Mouse (Mus musculus) left cerebral cortex, adult 8-10 months (tissue): ENCODE results near the gene Dcaf15. TPM values are rescaled to one million over a fixed set of nuclear protein-coding genes. Genes with fewer than 3 reads are reported as not detected.

ENCODE experiments used
- DNase-seq, 2 experiments: peaks; one replicate each; pipeline ENCODE4 v3.0.0; 2022; ENCODE audit warnings: low spot score in 2 of 2
- total RNA-seq, 4 experiments: library from RNA; stranded (reverse); gene quantifications; 2 replicates each; pipeline ENCODE4 v1.2.4; 2022

Gene Dcaf15
- total RNA-seq, 4 experiments from 2014 or later: 17.0 to 19.8 (median 18.5) TPM

DNA sequence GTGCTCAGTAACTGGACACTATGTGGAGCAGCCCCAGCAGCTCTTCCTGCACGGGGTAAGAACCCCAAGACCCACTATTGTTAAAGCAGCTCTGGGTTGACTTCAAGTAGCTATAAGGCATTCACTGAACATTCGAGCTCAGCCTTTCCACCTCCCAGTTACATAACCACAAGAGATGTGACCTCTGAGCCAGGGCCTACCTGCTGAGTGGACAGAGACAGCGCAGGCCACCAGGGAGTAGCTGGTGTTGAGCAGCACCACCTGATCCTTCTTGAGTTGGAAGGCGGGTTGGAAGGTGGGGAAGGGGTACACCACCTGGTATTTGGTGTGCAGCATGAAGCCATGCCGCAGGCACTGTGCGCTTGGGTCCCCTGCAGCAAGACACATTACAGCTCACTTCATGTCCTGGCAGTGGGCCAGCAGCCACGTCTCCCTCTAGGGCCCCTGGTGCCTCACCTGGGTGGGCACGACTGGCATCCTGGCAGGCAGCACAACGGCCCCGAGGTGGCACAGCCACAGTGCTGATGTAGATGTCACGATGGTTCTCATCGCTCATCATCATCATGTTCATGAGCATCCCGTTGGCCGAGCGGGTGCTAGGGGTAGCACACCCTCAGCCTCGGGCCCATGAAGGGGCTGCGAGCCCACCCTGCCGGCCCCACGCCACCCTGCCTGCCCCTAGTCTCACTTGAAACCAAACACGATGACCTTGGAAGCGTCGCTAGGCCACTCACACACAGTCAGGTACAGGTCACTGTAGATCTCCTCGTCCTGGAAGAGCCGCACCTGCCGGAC is 2.9 kb downstream of the Dcaf15 start:
- no peak for DNase-seq

DNA sequence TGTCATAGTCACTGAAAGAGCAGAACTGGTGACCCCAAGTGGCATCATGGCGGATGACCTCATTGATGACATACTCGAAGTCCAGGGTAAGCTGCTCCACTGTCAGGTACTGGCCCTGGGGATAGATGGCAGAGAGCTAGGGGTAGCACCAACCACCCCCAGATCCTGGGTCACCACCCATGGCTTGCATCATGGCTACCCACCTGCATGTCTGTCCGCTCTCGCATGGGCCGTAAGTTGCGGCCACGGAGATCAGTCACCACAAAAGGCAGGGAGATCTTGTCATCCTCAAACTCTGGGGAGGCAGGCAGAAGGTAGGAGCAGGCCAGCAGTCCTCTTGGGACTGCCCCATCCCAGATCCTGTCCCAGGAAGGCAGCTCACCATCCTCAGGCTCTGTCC is 6.2 kb downstream of the Dcaf15 start:
- no peak for DNase-seq

DNA sequence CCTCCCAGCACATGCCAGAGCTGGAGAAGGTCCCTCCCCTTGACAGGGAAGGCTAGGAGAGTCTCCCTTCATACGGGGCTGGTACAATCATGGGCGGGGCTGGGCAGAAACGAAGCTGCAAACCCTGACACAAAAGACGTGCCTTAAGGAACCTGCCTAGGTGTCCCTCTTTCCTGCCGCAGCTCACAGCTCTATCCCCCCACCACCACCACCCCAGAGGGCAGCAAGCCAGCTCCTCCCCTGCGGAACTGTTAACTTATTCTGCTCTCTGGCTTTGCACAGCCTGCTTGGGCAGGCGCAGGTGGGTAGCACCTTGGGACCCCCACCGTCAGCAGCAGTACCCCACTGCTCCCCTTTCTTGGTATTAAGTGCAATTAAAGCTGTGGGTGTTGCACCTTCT is 8.5 kb downstream of the Dcaf15 start:
- no peak for DNase-seq

DNA sequence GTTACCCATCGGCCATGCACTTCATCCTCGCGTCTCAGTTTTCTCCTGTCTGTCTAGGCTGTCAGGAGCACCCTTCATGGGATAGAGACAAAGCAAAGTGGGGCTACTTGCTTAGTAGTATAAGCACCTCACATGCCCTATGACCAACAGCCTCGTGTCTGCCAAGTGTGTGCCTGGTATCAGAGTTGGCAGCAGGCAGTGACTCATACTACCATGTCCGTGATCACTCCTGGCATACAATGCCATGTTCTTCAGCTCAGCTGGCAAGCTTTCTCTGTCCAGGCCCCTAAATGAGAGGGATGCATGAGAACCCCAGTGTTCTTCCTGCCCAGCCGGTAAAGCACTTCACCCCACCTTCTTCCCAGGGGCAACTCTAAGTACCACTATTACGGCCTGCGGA is 14.0 kb downstream of the Dcaf15 start:
- DNase-seq: no peak

DNA sequence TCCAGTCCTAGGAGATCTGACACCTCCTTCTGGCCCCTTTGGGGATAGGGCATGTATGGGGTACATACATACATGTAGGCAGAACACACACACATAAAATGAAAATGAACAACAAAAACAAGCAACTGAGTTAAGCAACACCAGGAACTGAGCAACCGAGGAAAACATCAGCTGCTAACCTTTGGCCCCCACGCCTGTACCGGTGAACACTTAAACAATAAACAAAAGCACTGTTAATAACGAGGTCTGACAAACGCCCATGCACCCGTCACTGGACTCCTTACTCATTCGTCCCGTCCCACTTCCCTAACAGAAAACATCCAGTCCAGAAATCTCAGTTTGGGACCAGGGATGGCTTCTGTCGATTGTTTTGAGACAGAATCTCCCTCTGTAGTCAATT is 15.3 kb downstream of the Dcaf15 start:
- DNase-seq: no peak

DNA sequence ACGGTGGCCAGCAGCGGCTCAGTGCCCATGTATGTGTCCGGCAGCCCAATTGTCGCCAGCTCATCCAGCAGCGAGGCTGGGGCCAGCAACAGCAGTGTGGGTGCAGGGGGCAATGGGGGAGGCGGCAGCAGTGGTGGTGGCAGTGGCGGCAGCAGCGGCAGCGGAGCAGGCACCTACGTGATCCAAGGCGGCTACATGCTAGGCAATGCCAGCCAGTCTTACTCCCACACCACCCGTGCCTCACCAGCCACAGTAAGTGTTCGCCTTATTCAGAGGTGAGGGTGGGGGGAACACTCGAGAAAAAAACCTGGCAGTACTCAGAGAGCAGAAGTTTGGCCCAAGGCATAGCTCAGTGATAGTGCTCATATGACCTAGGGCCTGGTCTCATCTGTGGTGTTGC is 16.7 kb downstream of the Dcaf15 start:
- DNase-seq: peak in 1 of 2 experiments; percentile 59

DNA sequence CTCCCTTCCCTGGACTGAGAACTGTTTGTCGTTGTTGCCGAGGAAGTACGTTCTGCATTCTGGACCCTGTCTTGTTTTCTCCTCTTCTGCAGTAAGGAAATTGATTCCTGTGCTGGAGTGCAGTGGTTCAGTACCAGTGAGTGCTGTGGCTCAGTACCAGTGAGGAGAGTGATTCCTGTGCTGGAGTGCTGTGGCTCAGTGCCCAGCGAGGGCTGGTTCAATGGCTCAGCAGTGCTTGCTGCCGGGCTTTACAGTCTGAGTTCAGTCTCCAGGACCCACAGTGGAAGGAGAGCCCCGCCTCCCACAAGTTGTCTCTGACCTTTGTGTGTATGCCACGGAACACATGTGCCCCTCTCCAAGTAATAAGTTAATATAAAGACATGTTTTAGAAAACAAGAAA is 17.4 kb downstream of the Dcaf15 start:
- DNase-seq: no peak

DNA sequence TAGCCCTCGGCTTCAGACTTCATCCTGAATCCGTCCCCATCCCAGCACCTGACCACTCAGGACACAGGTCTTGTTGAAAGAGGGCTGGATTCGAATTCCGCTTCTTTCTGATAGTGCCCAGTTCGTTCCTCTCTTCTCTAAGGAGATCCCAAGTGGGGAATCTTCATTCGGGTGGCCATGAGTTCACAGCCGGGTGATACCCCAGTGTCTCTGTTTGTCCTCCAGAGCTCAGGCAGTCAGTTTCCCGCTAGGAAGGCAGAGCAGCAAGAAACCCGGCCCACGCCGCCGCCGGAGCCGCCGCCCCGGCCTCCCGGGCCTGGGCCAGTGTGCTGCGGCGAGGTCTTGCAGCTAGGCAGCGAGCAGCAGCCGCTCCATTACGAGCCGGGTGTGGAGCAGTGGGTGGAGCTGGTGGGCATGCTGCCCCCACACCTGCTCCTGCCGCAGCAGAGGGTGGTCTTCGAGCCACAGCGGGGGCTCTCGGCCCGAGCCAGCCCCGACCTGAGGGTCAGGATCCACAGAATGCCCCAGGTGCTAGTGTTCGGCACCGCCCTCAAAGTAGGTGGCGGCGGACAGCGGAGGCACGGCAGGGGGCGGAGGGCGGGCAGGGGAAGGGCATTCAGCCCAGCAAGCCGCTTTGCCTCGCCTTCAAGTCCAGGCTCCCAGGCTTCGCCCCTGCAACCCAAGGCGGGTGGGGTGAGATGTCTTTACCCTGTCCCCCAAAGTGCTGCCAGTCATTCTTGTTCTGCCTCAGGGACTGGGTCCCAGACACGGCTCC is 20.0 kb downstream of the Dcaf15 start:
- no peak for DNase-seq

DNA sequence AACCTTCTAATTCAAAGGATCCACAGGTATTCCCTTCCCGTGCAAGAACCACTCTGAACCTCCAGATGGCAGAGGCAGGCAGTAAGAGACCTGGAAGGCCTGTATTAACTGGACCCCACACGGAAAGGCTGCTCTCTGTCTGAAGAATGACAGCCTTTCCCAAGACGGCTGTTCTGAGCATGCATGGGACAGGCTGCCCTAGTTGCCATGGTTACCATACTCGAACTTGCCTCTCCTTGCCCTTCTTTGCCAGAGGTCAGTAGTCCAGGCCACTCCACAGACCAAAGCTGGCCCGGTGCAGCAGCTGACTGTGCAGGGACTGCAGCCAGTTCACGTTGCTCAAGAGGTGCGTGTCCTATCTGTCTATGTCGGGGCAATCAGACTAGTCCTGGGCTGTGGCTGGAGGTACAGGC is 20.7 kb downstream of the Dcaf15 start:
- no peak for DNase-seq

DNA sequence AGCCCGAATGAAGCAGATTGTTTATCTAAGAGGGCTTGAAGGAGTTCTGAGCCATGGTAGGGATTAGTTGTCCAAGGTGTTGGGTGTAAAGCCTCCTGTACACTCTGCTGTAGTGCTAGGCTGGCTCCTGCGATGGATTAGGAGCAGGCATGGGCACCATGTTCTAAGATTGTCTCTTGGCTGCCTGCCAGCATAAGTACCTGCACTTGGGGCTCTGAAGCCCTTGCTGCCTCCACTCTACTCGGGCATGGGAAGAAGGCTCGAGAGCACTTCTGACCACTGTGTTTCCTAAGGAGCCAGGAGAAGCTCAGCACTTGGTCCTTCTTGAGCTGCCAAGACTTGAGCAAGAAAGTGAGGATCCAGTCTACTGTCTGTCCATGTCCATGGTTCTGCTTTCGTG is 25.4 kb downstream of the Dcaf15 start:
- no peak for DNase-seq

DNA sequence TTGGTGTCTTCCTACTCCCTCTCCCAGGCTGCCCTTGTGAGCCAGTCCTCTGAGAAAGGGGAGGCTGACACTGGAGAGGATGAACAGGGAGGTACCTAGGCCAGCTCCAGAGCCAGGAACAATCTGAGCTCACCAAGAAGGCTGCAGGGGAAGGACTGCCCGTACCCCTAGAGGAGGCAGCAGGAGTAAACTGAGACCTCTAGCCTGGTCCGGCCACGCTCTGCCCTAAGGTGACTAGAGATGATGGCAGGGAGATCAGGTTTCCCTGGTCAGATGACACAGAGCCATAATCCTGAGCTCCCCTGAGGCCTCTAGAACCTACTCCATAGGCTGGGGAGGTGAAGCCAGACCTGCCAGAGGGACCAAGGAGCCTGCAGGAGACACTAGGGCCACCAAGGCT is 27.7 kb downstream of the Dcaf15 start:
- no peak for DNase-seq

DNA sequence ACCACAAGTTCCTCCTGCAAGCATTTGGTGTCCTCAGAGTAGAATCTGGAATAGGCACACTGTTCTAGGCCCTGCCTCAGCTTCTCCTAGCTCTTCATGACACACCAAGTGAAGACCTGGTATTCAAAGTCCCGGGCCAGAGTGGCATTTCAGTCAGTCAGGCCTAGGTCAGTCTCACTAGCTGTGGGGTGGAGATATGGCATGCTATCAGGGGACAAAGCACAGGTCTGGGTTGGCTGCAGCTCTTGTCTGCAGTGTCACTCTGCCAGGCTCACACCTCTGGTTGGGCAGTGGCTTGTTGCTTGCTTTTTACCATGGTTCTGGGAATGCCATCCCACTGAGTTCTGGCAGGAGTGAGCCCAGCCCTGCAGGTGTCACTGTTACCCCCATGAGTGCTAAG is 28.2 kb downstream of the Dcaf15 start:
- DNase-seq: no peak

DNA sequence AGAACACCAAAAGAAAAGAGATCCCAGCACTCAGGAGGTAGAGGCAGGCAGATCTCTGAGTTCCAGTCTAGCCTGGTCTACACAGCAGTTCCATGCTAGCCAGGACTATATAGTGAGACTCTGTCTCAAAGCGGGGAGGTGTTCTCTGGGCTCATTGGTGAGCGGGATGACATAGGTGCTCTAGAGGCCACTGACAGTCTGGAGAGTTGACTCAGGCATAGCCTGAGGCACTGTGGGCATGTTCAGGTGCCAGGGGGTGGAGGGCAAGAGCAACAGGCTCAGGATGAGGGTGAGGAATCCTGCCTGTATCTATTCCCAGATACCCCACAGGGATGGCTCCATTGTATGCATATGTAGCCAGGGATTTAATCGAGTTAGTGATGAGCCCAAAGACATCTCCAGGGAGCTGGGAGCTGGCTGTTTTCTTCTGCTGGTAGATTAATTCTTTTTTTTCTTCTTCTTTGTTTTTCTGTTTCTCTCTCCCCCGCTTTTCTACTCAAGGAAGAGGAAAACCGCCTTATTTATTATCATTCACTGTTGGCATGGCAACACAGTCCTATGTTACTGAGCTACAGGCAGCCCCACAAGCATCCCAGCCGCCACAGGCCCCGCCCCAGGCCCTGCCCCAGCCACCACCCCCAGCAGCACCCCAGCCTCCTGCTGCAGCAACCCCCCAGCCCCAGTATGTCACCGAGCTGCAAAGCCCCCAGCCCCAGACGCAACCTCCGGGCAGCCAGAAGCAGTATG is 31.2 kb downstream of the Dcaf15 start:
- no peak for DNase-seq

DNA sequence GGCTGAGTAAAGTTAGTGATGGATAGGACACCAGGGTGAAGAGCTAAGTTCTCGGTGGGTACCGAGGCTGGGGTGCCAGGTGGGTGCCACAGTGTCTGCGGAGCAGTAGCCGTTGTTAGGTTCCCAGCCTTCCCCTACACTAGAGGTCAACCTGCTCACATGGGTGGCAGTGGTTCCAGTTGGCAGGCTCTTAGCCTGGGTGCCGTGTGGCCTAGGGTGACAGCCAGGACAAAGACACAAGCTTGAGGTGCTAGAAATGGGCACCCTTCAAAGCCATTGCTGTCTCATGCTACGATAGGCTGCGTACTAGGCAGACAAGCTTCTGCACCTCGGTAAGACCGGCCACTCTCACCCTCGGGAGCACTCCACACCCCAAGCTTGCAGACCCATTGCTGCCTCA is 32.2 kb downstream of the Dcaf15 start:
- no peak for DNase-seq

DNA sequence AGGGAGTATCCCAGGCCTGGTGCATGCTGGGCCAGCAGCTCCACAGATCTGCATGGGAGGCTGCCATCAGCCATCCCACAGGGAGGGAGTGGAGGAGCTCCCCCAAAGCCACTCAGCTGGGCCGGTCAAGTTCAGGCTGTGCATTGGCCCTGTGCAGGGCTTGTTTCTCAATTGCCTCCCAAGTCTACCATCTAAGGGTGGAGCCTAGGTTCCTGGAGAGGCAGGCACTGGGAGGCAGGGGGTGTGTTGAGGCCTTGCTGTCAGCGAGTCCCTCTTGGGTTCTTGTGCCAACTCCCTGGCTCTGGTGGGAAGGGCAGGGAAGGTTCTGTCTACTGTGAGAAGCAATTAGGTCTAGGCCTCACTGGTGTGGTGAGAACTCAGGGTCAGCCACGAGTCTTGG is 32.6 kb downstream of the Dcaf15 start:
- no peak for DNase-seq

DNA sequence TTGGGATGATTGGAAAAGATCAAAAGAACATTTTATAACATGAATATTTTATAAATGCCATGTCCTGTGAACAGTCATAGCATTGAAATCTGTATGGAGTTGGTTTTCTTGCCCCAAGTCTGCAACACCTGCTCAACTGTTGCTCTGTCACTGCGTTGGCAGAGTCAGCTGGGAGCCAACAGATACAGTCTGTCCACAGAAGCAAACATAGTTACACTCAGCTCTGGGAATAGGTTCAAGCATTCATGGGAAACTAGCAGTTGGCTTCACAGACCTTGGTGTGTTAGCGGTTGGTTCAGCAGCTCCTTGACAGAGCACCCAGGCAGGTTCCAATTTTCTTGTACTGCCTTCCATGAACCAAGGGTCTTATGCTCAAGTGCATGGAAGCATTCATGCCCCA is 33.9 kb downstream of the Dcaf15 start:
- DNase-seq: peak in 1 of 2 experiments; percentile 74

DNA sequence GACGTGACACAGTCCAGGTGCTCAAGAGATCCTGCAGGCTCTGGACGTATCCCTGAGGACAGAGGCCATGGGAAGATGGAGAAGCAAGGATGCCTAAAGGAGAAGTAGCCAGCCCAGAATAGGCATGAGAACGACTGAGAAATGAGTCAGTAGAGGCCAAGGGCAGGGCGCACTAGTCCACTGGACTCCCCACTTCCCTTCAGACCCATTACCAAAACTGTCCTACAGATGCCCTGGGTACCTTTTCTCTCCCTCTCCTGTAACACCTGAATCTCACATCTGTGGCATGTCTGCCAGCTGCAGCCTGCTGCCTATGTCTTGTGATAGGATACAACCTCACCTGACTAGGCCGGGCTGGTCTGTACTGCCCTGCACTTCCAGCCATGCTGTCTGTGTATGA is 34.3 kb downstream of the Dcaf15 start:
- no peak for DNase-seq

DNA sequence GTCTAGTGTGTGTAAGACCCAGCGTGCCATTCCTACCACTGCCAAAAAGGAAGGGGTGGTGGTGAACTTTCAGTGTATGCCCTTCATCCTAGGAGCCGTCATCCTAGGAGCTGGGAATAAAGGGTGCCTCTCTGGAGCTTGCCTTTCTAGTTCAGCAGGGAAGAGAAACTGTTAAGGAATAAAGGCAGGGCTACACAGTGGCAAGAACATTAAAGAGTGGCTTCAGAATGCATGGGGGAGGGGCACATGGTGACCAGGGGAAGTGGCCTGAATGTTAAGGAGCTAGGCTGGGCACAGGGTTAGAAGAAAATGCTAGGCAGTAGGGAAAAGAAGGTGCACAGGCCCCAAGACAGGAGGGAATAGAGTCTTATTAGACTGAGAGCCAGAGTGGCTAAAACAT is 34.8 kb downstream of the Dcaf15 start:
- no peak for DNase-seq

DNA sequence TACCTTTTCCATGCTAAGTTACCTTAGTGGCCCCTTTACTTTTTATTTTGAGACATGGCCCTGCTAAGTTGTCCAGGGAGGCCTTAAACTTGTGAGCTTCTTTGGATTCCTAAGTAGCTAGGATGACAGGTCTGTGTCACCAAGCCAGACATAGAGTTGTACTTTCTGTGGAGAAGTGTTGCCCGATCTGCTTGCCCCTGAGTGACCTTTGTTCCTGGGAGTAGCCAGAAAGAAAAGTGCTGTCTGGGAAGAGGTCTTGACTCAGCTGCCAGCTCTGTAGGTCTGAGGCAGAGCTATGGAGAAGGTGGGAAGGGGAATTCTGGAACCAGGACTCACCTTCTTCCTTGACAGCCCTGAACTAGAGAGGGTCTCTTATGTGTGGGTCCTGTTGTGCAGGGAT is 35.4 kb downstream of the Dcaf15 start:
- no peak for DNase-seq

DNA sequence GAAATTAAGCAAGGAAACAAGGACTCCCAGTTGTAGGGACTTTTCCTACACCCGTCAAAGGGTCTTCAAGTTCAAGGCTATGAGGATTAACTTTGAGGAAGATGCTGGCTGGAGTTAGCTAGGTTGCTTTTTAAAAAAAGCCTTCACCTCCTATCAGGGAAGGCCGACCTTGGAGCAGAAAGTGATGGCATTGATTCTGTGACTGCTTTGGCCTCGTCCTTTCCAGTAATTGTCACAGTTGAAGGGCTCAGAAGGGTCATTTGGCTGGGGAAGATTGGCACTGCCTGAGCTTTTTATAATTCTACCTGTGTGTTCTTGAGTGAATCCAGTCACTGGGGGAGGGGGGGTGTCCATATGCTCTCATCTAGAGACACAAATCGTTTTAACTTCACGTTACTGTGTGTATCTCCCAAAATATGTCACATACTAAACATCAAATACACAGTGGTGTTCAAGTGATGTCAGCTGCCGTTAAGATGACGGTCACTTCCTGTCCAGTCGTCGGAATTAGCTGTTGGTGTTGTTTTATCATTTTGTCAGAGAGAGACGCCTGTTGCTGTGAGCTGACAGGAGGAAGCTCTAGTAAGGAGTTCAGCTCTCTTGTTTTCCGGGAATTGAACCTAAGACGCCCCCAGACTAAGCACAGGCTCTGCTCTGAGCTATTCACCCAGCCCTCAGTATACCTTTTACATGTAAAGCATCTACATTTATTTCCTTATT is 36.1 kb downstream of the Dcaf15 start:
- DNase-seq: no peak

DNA sequence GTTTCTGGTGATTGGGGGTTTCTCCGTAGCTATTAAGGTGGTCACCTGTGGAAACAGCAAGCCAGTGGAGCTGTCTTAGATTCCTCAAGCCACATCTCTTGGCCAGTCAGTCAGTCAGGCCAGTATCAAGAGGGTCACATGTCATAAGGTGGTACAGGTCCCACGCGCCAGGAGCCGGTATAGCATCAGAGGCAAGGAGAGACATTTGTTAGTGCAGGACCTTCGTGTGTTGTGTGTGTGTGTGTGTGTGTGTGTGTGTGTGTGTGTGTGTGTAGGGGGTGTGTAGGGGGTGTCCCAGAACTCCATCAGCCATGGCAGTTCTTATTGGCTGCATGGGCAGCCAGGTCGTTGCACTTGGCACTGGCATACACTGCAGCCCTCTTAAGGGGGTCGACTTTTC is 36.7 kb downstream of the Dcaf15 start:
- DNase-seq: no peak
